8 mouse cellular contexts compared by ENCODE assay signal in the genomic region with DNA sequence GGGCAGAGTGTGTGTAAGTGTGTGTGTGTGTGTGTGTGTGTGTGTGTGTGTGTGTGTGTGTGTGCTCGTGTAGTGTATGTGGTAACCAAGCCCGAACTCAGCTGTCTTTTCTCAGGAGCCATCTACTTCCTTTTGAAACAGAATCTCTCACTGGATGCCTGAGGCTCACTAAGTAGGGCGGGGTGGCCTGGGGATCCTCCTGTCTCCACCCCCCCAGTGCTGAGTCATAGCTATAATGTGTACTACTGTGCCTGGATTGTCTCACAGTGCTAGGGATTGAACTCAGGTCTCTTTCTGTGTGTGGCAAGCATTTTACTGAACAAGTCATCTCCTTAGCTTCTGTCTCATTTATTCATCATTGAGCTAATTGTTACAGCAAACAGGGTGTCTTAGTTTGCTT. TPM values are rescaled to one million over a fixed set of nuclear protein-coding genes. Genes with fewer than 3 reads are reported as not detected.
DNase-seq lines count a peak whose midpoint lies in the region; ATAC-seq and TF ChIP-seq lines count a peak whose summit lies in the region.

No protein-coding gene starts in this region.

- peak overlapping the region; percentile 35 for H3K4me2 ChIP-seq in liver, embryonic 16.5 days (ENCODE audit: low read depth, low read length)

- H3K4me3 ChIP-seq in gastrocnemius, adult 2 months, result no peak overlapping the region; the same call in 1 of the 2 replicates
- H3K4me3 ChIP-seq in liver, embryonic 16.5 days (ENCODE audit: low read depth, low read length), result 0 out of 2 replicates have a peak overlapping the region, but pooled peaks have one; percentile 6

- no peak for TF ChIP-seq CTCF in gastrocnemius, adult 2 months (IDR thresholded peaks at IDR 0.05)

- peak overlapping the region; percentile 36 for H3K9ac ChIP-seq in liver, embryonic 16.5 days (ENCODE audit: low read depth, low read length)

- WGBS in liver, embryonic 16.5 days (ENCODE audit: insufficient replicate concordance), result 6% methylated on average over 3 of the region's 3 CpGs

- no peaks in the 10 kb centered on the region for H3K9me3 ChIP-seq in liver, embryonic 16.5 days (replicated peaks; ENCODE audit: control insufficient read depth, low read length)

- peak; percentile 62 for DNase-seq in gastrocnemius, adult 2 months
- no peak for DNase-seq in gastrocnemius, postnatal 4 days (ENCODE audit: low spot score in 2 of 2)
- peak; percentile 79 for DNase-seq in MN1 (ENCODE audit: low spot score)
- DNase-seq in heart, adult 8-10 months (ENCODE audit: low spot score), result peak; percentile 66
- peak; percentile 34 to 58 for DNase-seq in thymus, postnatal 36 days
- no peak for DNase-seq in cerebellum, postnatal 25 days
- DNase-seq in left cerebral cortex, postnatal 10 days (ENCODE audit: extremely low spot score in 1 of 2, low spot score in 2 of 2), result no peak

- no peaks in the 10 kb centered on the region for H3K36me3 ChIP-seq in liver, embryonic 16.5 days (ENCODE audit: control insufficient read depth, insufficient read depth)

- no peaks in the 10 kb centered on the region for H3K27me3 ChIP-seq in liver, embryonic 16.5 days (ENCODE audit: control insufficient read depth, insufficient read depth, low read depth, low read length)

- H3K27ac ChIP-seq in gastrocnemius, adult 2 months, result peak overlapping the region; percentile 73
- H3K27ac ChIP-seq in liver, embryonic 16.5 days (ENCODE audit: low read length), result peak overlapping the region; percentile 91

- peaks cover 58% of the 10 kb centered on the region for H3K4me1 ChIP-seq in liver, embryonic 16.5 days (ENCODE audit: control insufficient read depth, low read depth, low read length)

- ATAC-seq in liver, embryonic 16.5 days (ENCODE audit: low read depth), result peak; percentile 92

- intact Hi-C loops in gastrocnemius, adult 2 months (cut with DNase I), result no loop called here
- intact Hi-C loops in left cerebral cortex, postnatal 10 days (cut with DNase I), result no loop called here

RNA-seq across cellular contexts. Expression of gene Fam163a, which starts 12.6 kb away (rescaled TPM):
- not detected for total RNA-seq in gastrocnemius, adult 2 months (2021)
- under 1 TPM in 1 of 2 experiments, not detected in 1; 0.10 TPM for total RNA-seq in gastrocnemius, postnatal 4 days (2021)
- under 1 TPM; 0.05 to 0.19 (median 0.09) TPM for total RNA-seq in heart, adult 8-10 months (2022)
- polyA plus RNA-seq in liver, embryonic 16.5 days (2015; fragmentation: Nextera tagmentation; extraction: Ambion mirVana), result 0.02 TPM in 2 replicates
- 10 to 100 TPM; 10.5 to 11.6 TPM for total RNA-seq in left cerebral cortex, postnatal 10 days (2021)

Comparison
In these comparisons a context has a peak if more than half of its experiments do, and no peak if none do; other contexts are left out.
1. DNase-seq: peak in gastrocnemius, adult 2 months (single experiment), MN1 (single experiment), heart, adult 8-10 months (single experiment) and thymus, postnatal 36 days (2 of 2); none in gastrocnemius, postnatal 4 days (0 of 2), cerebellum, postnatal 25 days (0 of 2) and left cerebral cortex, postnatal 10 days (0 of 2).
2. RNA of gene Fam163a, which starts 12.6 kb away (total RNA-seq): 10.5 to 11.6 TPM in left cerebral cortex, postnatal 10 days; 0.05 to 0.19 TPM in heart, adult 8-10 months, 0.10 TPM in gastrocnemius, postnatal 4 days and not detected in gastrocnemius, adult 2 months; every median in the first group is over 4 times any median in the second.